Mouse (Mus musculus): ENCODE measurements around the gene BC005537.
"Not testable (repeated sequence)": the region's sequence is repeated elsewhere in the genome, so short reads cannot be mapped to it uniquely, and the experiment has no call there.

The BC005537 gene

GRCm38 (mm10) chr13:24801308-24801921, at the start of gene BC005537:
Gene BC005537, plus strand, starts transcription at chr13:24801657.
- no peak for DNase-seq (ENCODE audit: extremely low read depth, insufficient read length, low spot score)

GRCm38 (mm10) chr13:24756756-24757155, 44.7 kb upstream of the BC005537 start:
- no peak for DNase-seq (ENCODE audit: extremely low read depth, insufficient read length, low spot score)

- DNase-seq (ENCODE audit: extremely low read depth, insufficient read length, low spot score), result no peak
Observed at GRCm38 (mm10) chr13:24757820-24758564, 43.5 kb upstream of the BC005537 start.

- no peak for DNase-seq (ENCODE audit: extremely low read depth, insufficient read length, low spot score)
Observed at GRCm38 (mm10) chr13:24759451-24759850, 42.0 kb upstream of the BC005537 start.

- DNase-seq (ENCODE audit: extremely low read depth, insufficient read length, low spot score), result no peak
Observed at GRCm38 (mm10) chr13:24760351-24760870, 41.0 kb upstream of the BC005537 start.

GRCm38 (mm10) chr13:24761083-24761402, 40.4 kb upstream of the BC005537 start:
- DNase-seq (ENCODE audit: extremely low read depth, insufficient read length, low spot score), result no peak

- peak; percentile 97 for DNase-seq (ENCODE audit: extremely low read depth, insufficient read length, low spot score)
Observed at GRCm38 (mm10) chr13:24761403-24762227, 39.8 kb upstream of the BC005537 start, which contains the start of gene Gmnn. Gene Gmnn, minus strand, starts transcription at chr13:24761923.

GRCm38 (mm10) chr13:24762254-24762653, 39.2 kb upstream of the BC005537 start:
- DNase-seq (ENCODE audit: extremely low read depth, insufficient read length, low spot score), result no peak

- not testable (repeated sequence) for DNase-seq (ENCODE audit: extremely low read depth, insufficient read length, low spot score)
Observed at GRCm38 (mm10) chr13:24767809-24768208, 33.6 kb upstream of the BC005537 start.

GRCm38 (mm10) chr13:24771482-24771881, 30.0 kb upstream of the BC005537 start:
- DNase-seq (ENCODE audit: extremely low read depth, insufficient read length, low spot score), result peak; percentile 37

GRCm38 (mm10) chr13:24776146-24776844, 25.2 kb upstream of the BC005537 start:
- DNase-seq (ENCODE audit: extremely low read depth, insufficient read length, low spot score), result peak; percentile 44

GRCm38 (mm10) chr13:24778026-24778425, 23.4 kb upstream of the BC005537 start:
- DNase-seq (ENCODE audit: extremely low read depth, insufficient read length, low spot score), result no peak

- no peak for DNase-seq (ENCODE audit: extremely low read depth, insufficient read length, low spot score)
Observed at GRCm38 (mm10) chr13:24778706-24779380, 22.6 kb upstream of the BC005537 start.

- no peak for DNase-seq (ENCODE audit: extremely low read depth, insufficient read length, low spot score)
Observed at GRCm38 (mm10) chr13:24781916-24782315, 19.5 kb upstream of the BC005537 start.

- DNase-seq (ENCODE audit: extremely low read depth, insufficient read length, low spot score), result peak; percentile 78
Observed at GRCm38 (mm10) chr13:24786014-24786490, 15.4 kb upstream of the BC005537 start.

GRCm38 (mm10) chr13:24787477-24787876, 14.0 kb upstream of the BC005537 start:
- DNase-seq (ENCODE audit: extremely low read depth, insufficient read length, low spot score), result no peak

- DNase-seq (ENCODE audit: extremely low read depth, insufficient read length, low spot score), result peak; percentile 43
Observed at GRCm38 (mm10) chr13:24791349-24791748, 10.1 kb upstream of the BC005537 start.

- peak; percentile 65 for DNase-seq (ENCODE audit: extremely low read depth, insufficient read length, low spot score)
Observed at GRCm38 (mm10) chr13:24792411-24793045, 8.9 kb upstream of the BC005537 start.

- DNase-seq (ENCODE audit: extremely low read depth, insufficient read length, low spot score), result no peak
Observed at GRCm38 (mm10) chr13:24798686-24799085, 2.8 kb upstream of the BC005537 start.

Measured in 3134 (cell line).